Mouse (Mus musculus) right cerebral cortex, adult 18-20 months (tissue): Measurements from ENCODE around the gene Cltb.

ENCODE experiments used
- DNase-seq: peaks from one replicate; pipeline ENCODE4 v3.0.0; 2022; ENCODE audit warnings: mixed read lengths

The Cltb gene

DNA sequence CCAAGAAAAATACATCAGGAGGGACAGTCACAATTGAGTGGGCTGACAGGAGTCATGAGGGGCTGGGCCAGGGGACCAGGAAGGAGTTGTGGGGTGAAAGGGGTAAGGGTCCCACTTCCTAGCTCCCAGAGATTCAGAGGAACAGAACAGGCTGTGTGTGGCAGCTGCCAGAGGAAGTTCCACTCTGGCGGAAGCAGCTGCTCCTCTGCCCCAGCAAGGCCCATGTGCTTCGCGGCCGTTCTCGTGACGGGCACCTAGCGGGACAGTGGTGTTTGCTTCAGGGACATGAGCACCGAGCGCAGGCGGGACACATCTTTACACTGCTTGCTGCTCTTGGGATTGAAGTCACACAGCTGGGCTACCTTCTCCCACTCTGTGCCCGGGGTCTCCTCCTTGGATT is 17.5 kb downstream of the Cltb start:
- no peak for DNase-seq

DNA sequence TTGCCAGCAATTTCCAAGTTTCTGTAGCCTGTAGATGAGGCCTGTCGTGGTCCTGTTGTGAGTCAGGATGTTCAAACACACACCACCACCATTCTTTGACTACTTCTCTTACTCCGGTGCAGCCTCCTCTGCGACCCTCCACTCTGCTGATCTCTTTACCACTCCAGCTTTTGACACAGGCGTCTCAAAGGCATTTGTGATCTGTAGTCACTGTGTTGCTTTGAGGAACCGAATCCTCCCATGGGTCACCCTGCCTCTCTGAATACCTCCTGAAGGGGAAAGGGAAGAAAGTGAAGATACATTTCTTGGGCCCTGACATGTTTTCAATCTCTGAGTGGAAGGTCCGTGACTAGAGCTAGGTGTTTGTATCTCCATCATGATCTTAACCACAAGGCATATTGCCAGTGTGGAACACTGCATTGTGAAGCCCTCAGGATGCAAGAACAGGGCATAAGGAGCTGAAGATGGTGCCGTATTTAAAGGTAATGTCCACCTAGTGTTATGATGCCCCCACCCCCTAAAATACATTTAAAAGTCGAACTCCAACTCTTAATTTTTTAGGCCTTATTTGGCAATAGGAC is 19.3 kb downstream of the Cltb start:
- DNase-seq = no peak

DNA sequence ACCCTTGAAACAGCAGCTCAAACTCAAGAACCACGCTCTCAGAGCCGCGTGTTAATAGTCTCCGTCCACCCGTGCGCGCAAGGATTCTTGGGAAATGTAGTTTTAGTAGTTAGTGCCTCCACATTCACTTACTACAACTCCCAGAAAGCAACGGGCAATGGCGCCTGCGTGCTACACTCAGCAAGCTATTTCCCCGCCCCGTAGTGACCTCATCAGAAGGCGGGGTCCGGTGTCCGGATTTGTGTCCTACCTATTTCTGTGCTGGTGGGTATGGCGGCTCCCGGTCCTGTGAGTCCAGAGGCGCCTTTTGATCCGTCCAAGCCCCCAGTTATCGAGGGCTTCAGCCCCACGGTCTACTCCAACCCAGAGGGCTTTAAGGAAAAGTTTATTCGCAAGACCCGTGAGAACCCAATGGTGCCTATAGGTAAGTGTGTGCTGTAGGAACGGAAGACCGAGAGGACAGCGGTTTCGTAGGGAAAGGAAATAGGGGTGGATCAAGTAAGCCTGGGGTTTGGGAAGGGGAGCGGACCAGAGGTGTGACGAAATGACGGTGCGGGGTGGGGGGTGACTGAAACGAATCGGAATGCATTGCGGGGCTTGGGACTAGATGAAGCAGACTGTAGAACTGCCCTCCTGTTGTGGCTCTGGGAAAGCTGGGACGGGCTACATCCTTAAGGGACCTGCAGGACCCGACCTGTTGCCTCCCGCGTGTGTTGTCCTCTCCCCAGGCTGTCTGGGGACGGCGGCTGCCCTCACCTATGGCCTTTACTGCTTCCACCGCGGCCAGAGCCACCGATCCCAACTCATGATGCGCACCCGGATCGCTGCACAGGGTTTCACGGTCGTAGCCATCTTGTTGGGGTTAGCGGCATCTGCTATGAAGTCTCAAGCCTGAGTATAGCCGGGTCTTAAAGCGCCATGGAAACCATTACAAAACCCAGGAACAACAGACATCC is 20.9 kb downstream of the Cltb start, which contains the start of the genes Nop16 and Higd2a:
TSS of gene Nop16 (minus strand) at position 95 of the 956 bp plus-strand sequence.
TSS of gene Higd2a (plus strand) at position 212 of the 956 bp plus-strand sequence.
- DNase-seq = peak; percentile 98

DNA sequence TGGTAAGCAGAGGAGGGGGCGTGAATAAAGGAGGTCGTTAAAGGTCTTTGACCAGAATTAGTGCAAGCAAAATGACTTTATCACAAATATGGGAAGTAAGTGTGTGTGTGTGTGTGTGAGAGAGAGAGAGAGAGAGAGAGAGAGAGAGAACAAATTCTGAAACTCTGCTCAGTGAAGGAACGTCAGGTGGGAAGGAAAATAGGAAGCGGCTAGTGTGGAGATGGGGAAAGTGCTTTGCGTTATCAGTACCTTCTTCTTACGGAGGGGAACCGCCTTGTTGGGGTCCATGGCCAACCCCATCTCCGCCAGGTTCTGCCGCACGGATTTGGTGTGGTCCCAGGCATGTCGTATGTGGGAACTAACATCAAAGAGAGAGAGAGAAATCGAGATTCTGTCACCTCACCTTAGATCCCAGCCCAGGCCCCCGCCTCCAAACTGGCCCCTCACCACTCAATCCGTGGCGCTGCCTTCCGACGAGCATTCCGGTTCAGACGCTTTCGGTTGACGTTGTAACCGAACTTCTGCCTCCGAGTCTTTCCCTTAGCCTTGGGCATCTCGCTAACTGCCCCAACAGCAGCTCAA is 21.6 kb downstream of the Cltb start:
- DNase-seq = no peak

DNA sequence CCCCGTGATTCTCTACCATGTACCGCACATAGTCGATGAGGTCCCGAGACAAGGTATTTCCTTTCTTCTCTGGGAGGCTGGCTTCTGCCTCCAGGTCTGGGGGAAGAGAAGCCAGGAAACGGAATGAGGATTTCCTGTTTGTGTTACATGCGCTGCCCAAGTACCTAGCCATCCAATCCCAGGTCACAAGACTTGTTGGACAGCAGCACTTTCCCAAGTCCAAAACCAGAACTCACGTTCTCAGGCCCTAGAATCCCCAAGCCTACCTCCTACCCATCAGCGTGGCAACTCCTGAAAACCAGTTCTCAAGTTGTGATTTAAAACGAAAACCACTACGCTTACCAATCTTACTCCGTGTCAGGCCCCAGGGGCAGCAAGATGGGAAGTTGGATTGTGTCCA is 25.3 kb downstream of the Cltb start:
- no peak for DNase-seq

DNA sequence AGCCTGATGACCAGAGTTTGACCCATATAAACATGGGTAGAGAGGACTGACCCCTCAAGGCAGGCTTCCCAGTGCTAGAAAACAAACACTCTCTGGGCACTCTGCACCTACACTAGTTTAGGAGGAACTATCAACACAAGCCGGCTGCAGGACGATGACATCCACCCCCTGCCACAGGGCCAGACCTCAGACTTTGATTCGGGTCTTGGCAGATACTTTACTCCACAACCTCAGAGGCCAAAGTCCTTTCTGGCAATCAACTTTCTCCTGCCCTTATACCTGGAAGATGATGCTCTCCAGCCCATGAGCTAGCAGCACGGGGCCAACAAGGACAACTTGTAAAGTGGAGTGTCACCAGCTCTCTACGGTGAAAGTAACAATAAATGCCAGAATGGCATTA is 28.3 kb downstream of the Cltb start:
- DNase-seq = no peak

DNA sequence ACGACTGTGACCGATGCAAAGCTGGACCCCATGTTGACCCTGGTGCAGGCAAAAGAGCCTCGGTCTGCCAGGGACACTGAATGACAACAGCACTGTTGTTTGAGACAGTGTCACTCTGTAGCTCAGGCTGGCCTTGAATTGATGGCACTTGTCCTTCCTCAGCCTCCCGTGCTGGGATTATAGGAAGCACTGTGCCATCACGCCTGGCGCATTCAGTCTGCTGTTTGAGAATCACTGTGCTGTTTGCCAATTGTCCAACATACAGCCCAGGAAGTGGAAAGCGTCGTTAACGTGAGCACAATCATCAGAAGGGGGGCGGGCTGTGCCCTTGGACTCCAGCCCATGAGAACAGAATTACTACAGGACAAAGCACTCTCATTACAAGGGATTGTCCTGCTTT is 29.0 kb downstream of the Cltb start:
- DNase-seq = no peak

DNA sequence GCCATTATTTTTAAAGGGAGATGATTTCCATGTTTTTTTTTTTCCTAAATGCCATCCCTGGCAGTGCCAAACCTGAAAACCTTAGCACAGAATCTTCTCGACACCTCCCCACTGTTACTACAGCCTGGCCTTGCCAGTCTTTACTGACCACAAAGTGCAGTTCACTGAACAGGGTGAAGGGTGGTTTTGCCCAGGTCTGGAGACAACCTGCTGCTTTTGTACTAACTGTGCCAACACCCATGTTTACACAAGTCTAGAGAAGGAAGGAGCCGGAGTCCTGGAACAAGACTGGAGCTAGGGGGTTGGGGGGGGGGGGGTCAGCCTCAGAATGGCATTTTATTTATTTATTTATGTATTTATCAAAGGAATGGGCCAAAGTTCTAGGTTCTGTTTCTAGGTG is 29.8 kb downstream of the Cltb start:
- no peak for DNase-seq

DNA sequence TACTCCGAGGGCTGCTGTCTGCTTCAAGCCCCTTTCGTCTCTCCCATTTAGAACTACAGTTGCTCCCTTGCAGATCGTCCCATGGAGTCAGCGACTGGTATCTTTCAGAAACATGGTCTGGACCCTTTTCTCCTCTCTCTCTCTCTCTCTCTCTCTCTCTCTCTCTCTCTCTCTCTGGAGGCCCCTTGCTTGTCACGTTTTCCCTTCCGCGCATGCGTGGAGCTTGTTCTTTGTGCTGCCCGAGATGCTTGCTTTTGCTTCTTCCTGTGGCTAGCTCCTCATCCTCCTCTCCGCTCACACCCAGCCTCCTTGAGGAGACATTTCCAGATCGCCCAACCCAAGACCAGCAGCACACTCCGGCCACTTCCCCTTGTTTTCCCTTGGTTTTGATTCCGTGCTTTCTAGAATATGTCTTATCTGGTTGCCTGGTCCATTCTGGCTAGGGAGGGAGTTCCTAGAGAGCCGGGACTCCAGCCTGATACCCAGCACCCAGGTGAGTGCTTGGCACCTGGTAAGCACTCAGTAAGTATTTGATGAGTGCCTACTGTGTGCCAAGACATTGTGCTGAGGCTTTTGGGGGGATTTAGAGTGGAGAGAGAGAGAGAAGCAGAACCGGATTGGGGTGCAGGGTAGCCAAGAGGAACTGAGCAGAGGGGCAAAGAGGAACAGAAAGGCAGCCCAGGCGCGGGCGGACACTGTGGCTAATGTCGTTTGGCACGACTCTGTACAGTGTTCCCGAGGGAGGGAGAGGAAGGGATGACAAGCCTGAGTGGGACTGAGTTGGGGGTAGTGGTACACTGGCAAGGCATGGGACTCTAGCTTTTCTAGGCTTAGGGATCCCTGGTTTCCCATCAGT is 33.3 kb downstream of the Cltb start:
- DNase-seq = no peak

DNA sequence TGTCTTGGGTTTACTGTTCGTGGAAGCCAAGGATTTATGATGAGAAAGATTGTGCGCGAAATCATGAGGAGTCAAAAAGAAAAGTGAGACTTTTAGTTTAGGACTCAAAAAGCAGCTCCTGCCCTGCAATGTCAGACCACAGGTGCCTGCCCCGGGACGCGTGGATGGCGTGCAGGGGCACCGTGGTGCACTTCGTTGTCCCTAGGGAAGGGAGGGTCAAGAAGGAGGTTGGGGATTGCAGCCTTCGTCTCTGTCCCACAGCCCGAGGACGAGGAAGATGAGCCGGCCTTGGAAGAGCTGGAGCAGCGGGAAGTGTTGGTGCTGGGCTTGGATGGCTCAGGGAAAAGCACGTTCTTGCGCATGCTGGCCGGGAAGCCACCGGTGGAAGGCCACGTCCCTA is 35.7 kb downstream of the Cltb start:
- DNase-seq = no peak

DNA sequence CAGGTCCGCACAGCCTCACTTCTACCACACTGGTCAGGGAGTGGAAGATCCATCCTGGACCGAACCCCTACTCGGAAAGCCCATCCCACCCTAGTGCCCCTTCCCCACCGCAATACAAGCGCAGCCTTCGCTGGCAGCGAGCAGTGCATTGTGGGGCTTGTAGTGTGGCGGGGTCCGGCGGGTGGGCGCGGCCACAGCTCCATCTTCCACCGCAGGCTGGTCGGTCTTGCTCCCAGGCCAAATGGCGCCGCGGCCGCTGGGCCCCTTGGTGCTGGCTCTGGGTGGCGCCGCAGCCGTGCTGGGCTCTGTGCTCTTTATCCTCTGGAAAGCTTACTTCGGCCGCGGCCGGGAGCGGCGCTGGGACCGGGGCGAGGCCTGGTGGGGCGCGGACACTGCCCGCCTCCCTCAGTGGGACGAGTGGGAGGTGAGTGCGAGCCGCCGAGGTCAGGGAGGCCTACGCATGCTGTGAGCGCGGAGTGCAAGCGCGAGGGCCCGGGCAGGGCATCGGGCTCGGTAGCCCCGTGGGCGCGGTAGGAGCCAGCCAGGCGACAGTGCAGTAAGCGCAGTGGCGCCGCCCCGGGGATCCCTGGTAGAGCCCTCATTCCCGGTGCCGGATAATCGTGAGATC is 36.2 kb downstream of the Cltb start, which contains the start of gene Arl10:
TSS of gene Arl10 (plus strand) at position 162 of the 628 bp plus-strand sequence.
- DNase-seq = peak; percentile 79

DNA sequence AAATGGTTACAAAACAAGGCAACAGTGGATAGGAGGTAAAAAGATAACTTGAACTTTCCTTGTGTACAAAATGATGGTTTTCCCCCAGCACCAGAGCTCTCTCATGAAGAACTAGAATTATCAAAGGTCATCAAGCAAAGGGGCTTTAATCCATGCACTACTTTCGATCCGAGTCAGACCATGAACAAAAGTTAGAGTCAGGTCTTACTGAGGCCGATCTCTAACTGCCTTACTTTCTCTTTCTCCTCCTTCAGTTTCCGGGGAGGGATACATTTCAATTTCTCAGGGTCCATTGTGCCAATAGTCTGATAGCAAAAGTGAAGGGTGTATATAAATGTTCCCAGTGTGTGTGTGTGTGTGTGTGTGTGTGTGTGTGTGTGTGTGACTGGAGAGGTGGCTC is 38.5 kb downstream of the Cltb start:
- DNase-seq = no peak

DNA sequence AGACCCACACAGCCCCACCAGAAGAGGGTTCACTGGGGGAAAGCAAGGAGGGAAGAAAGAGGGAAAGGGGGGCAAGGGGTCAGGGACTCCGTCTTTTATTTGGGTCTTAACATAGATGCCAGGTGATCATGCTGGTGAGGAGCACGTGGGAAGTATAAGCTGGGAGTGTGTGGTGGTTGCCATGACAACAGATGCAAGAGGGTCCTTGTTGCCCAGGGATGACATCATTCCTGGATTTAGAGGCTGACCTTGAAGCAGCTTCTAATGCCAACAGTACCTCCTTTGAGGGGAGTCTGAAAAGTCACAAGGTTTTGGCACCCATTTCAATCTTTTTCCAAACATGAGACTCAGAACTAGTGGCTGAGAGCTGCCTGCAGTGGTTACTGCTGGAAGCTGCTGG is 39.5 kb downstream of the Cltb start:
- DNase-seq = no peak

DNA sequence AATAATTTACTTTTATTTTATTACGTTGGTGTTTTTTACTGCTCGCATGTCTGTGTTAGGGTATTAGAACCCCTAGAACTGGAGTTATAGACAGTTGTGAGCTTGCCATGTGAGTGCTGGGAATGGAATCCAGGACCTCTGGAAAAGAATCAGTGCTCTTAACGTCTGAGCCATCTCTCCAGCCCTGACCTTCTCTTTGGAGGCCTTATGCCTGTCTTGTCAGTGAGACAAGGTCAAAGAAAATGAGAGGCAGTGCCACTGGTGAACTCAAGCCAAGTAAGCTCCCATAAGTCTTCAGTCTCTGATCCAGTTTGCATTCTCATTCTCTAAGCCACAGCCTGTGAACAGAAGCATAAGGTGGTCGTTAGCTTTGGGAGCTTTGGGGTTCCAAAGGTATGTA is 40.4 kb downstream of the Cltb start:
- no peak for DNase-seq

DNA sequence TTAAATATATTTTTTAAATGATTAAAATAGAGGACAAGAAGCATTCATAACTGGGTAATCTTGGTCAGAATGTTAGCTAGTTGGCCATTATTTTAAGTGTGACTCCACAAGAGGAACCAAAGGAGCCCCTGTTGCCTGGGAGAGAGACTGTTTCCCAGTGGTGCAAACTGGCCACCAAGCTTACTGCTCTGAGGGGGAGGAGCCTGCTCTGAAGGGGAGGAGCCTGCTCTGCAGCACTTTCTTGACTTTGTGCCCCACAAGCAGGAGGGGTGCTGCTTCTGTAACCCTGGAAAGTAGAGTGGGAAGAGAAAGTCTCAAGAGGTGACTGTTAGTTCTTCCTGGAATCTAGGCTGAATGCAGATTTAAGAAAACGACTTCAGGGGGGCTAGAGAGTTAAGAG is 41.9 kb downstream of the Cltb start:
- no peak for DNase-seq

DNA sequence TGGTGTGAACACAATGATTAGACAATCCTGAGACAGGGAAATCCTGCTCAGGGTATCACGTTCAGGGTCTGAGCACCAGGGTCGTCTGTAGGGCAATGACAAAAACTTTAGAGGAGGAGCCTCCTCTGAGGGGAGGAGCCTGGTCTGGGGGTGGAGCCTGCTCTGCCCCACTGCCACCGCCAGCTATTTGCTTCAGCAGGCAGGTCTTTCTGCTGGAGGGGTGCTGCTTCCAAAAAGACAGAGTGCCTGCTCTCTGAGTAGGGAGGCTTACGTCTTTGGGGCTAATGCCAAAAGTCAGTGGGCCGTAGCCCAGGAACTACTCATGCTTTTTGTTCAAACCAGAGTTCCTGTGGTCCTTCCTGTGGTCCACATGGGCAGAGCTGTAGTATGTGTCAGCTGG is 42.8 kb downstream of the Cltb start:
- no peak for DNase-seq

DNA sequence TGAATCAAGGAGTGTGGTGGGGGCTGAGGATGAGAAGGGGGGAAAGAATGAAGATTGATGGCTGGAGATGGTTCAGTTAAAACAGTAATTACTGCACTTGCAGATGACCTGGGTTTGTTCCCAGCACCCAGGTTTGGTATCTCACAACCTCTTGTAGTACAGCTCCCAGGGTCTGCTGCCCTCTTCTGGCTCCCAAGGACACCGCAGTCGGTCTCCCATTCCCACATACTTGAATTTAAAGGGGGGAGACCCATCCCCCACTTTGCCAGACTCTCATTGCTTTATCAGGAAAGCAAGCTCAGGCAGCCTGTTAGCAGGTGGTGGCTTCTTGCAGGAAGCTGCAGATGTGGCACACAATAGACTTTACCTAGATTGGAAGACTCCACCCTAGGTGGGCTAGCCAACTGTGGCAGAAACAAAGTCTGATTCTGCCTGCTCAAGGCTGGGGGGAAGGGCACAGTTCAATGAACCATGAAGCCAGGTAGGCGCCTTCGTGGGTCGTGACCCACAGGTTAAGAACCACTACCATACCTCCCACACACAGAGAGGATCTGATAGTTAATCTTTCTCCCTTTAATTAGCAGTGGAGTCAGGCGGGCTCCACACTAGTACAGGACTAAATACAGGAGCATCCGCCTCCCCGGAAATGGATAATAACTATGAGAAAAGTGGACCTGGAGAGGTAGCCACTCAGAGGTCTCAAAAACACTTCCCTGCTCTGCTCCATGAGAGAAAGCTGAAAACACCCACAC is 45.4 kb downstream of the Cltb start:
- peak; percentile 43 for DNase-seq

DNA sequence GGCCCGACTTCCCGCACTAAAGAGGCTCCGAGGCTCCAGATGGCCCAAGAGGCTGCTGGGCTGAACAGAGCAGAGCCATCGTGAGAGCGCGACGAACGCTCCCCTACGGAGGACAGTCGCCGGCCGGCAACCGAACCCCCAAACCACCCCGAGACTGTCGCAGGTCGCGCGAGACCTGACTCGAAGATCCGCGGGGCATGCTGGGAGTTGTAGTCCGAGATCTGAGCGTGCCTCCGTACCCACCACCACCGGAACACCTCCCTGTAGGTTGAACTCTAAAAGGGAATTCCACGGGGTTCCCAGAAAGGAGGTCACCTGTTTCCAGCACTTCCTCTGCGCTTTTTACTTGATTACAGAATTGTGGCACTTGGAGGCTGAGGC is 46.0 kb downstream of the Cltb start, which contains the start of gene 4833439L19Rik:
TSS of gene 4833439L19Rik (minus strand) at position 235 of the 381 bp plus-strand sequence.
- peak; percentile 95 for DNase-seq

DNA sequence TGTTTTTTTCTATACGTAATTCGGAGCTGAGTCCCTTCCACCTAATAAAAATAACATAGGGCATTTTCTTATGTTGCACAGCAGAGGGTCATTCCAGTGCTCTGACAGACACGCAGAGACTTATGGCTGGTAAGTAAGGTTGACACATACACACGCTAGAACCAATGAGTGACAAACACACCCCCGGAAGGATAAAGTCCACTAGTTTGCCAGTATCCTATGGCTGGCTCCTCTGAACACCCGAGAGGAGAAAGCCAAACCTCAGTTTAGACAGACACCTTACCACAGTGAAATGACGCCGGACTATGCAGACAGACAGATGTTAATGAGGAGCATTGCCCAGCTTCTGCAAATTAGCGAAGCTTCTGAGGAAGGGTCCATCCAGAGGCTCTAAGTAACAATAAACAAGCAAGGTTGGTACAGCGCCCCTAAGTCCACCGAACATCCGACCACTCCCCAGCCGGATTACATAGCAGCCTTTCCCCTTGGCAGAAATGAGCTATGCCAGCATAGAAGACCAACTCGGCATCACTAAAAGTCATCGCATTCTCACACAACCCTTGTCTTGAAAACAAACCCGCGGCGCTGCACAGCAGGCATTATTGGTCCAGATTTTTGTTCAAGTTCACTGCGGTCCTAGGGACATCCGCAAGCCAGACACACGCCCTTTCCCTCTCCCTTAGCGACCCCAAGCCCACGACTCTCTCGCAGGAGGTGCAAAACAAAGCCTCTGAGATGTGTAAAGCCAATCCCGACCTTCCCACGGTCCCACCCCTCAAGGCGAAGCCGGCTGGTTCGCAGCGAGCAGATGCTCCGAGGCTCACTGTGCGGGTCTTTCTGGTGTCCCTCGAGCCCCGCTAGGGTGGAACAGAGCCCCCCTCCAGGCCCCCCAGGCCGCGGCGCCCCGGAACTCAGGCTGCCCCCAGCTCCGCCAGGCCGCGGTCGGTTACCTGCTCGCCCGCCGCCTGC is 46.6 kb downstream of the Cltb start:
- DNase-seq = no peak

DNA sequence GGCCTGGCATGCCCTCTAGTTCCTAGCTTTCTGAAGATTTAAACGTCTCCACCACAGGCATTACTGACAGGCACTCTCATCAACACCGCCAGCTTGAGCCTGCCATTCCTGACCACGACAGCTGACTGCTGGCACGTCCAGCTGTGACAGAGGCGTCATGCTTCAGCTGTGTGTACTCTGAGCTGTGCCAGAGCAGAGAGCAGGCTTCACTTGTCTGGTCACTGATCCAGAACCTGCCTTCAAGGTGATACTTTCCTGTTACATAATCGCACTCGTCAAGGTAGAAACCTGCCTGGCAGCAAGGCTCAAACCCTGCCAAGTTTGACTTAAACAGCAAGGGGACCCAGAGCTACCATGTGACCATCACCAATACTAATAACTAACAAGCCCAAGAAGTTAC is 48.6 kb downstream of the Cltb start:
- DNase-seq = no peak
